Mouse (Mus musculus): Measurements from ENCODE around the gene Copz2. TPM values are rescaled to one million over a fixed set of nuclear protein-coding genes. Genes with fewer than 3 reads are reported as not detected.

Gene Copz2
- polyA plus RNA-seq, 1 experiment from 2014 or later, result 14.7 TPM

DNA sequence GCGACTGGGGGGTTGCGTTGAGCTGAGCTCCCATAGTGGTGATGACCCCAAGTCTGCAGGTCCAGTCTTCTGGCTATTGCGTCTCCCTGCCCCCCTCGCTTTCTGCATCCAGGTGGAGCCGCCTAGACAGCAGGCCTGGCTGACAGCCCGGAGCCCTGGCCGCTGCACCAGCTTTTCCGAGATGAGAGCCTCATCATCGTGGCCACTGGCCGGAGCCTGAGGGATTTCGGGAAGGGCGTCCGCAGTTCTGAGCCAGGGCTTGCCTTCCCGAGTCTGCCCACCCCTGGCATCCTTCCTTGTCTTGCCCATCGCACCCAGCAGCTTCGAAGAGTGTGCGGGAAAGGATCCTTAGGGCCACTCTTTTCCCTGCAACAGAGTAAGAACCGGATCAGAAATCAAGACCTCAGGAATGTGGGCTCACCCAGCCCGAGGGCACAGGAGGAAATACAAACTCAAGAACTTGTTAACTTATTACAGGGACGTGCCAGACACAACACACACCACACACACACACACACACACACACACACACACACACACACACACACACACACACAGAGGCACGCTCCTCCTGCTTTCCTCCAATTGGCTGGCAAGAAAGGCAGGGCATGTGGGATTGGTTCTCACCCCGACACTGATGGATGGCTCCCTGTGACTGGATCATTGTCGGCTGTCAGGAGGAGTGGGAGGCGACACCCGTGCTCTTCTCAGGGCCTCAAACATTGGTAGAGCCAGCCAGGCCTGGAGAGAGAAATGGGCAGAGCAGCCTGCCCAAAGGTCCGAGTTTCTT lies 13.7 kb downstream of the Copz2 start:
- Histone ChIP-seq H3K36me3 (ENCODE audit: control insufficient read depth, insufficient read depth, low read length) (no peaks in the 10 kb centered on the region), H3K9ac (ENCODE audit: low read length) (peak overlapping the region; percentile 43; the same call in 1 of the 2 replicates), H3K27ac (ENCODE audit: low read depth, low read length) (no peak overlapping the region), H3K4me2 (ENCODE audit: low read length) (peak overlapping the region; percentile 38), H3K9me3 (replicated peaks; ENCODE audit: control insufficient read depth, low read length) (no peaks in the 10 kb centered on the region), H3K4me1 (ENCODE audit: control insufficient read depth, insufficient read depth, low read length) (peaks cover 13% of the 10 kb centered on the region), H3K4me3 (ENCODE audit: low read depth, low read length) (no peak overlapping the region), H3K27me3 (replicated peaks; ENCODE audit: control insufficient read depth, insufficient read depth, low read length) (no peaks in the 10 kb centered on the region)
- DNase-seq (ENCODE audit: low spot score), result peak; percentile 82
- 19% methylated on average over 23 of the region's 26 CpGs for WGBS
- peak; percentile 43; the same call in 1 of the 2 replicates for ATAC-seq

DNA sequence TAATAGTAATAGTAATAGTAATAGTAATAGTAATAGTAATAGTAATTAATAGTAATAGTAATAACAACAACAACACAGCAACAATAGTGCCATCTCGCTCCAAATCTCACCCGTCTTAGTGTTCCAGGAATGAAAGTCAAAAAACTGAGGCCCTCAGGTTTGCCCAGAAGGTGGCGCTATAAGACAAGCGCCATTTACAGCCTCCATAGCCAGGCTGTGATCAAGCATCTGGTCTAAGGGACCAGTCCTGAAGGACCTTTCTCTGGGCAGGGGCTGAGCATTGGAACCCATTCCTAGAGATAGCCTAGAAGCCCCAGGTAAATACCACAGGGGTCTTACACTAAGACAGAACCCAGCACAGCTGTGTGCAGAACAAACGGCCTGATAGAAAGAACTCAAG lies 17.5 kb downstream of the Copz2 start:
- ATAC-seq, result peak; percentile 69
- no peaks in the 10 kb centered on the region for H3K27me3 ChIP-seq (replicated peaks; ENCODE audit: control insufficient read depth, insufficient read depth, low read length)
- peaks cover 10% of the 10 kb centered on the region for H3K4me1 ChIP-seq (ENCODE audit: control insufficient read depth, insufficient read depth, low read length)
- no peak overlapping the region for H3K4me2 ChIP-seq (ENCODE audit: low read length)
- WGBS, result 7% methylated on average over 5 of the region's 5 CpGs
- peak overlapping the region; percentile 48 for H3K27ac ChIP-seq (ENCODE audit: low read depth, low read length)
- no peak overlapping the region for H3K4me3 ChIP-seq (ENCODE audit: low read depth, low read length)
- H3K36me3 ChIP-seq (ENCODE audit: control insufficient read depth, insufficient read depth, low read length), result no peaks in the 10 kb centered on the region
- no peaks in the 10 kb centered on the region for H3K9me3 ChIP-seq (replicated peaks; ENCODE audit: control insufficient read depth, low read length)
- DNase-seq (ENCODE audit: low spot score), result peak; percentile 89
- 0 out of 2 replicates have a peak overlapping the region, but pooled peaks have one; percentile 32 for H3K9ac ChIP-seq (ENCODE audit: low read length)

DNA sequence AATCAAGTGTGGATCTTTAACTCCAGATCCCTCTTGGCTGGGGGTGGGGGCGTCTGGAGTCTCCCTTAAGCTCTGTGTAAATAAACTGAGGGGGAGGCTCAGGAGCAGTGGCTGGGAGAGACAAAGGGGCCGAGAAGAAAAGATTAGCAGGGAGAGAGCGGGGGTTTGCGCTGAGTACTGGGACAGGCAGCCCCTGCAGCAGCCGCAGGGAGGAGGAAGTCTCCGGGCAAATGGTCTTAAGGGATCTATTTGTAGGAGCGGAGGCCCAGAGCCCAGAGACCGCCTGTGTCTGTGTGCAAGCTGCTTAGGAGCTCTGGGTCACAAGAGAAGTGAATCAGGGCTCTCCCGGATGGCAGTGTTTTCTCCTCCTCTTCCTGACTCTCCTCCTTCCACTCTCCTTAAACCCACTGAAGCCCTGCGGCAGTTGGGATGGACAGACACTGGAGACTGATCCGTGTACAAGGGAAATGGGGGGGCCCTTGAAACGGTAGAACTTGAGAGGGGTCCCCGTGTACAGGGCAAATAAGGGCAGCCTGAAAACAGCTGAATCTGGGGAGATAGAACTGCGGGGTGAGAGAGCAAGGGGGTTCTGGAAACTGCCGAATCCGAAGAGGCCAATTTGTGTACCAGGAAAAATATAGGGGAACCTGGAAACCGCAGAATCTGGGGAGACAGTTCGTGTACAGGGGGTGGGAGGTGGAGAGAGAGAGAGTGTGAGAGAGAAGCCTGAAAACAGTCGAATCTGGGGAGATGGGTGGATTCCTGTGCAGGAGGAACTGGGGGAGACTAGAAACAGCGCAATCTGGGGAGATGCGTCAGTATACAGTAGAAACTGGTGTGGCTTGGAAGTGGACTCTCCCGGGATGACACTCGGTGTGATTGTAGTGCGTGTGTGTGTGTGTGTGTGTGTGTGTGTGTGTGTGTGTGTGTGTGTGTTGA lies 23.0 kb downstream of the Copz2 start:
- H3K27me3 ChIP-seq (replicated peaks; ENCODE audit: control insufficient read depth, insufficient read depth, low read length), result no peaks in the 10 kb centered on the region
- H3K36me3 ChIP-seq (ENCODE audit: control insufficient read depth, insufficient read depth, low read length), result no peaks in the 10 kb centered on the region
- DNase-seq (ENCODE audit: low spot score), result peak; percentile 77
- peak overlapping the region; percentile 100 for H3K27ac ChIP-seq (ENCODE audit: low read depth, low read length)
- peak; percentile 16; the same call in 1 of the 2 replicates for ATAC-seq
- WGBS, result 4% methylated on average over 24 of the region's 24 CpGs
- peak overlapping the region; percentile 52 for H3K9ac ChIP-seq (ENCODE audit: low read length)
- no peaks in the 10 kb centered on the region for H3K9me3 ChIP-seq (replicated peaks; ENCODE audit: control insufficient read depth, low read length)
- no peak overlapping the region for H3K4me3 ChIP-seq (ENCODE audit: low read depth, low read length)
- peak overlapping the region; percentile 30 for H3K4me2 ChIP-seq (ENCODE audit: low read length)
- peaks cover 45% of the 10 kb centered on the region for H3K4me1 ChIP-seq (ENCODE audit: control insufficient read depth, insufficient read depth, low read length)

DNA sequence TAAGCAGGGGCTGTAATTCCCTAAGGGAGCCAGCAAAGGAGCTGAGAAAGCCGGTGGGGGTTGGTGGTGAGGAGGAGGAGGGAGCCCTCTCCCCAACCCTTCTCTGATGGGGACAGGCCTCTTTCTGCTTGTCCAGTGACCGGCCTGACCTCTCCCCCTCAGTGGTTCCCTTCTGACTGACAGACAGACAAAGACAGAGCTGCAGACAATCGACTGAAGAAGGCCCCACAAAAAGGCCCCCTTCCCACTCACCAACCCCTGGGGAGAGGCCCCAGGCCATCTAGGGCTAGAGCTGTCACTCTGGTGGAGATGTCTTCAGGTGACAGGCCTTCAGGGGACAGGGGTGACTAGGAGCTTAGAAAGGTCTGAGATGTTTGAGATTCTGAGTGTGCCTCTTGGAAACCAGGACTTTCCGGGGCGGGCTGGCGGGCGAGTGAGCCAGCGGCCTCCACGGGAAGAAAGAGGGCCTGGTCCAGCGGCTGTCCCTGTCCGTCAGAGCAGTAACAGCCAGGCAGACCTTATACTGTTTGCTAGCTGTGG lies 24.0 kb downstream of the Copz2 start:
- peaks cover 47% of the 10 kb centered on the region for H3K4me1 ChIP-seq (ENCODE audit: control insufficient read depth, insufficient read depth, low read length)
- whole genome bisulfite sequencing, result 8% methylated on average over 11 of the region's 11 CpGs
- no peak overlapping the region for H3K4me3 ChIP-seq (ENCODE audit: low read depth, low read length)
- no peaks in the 10 kb centered on the region for H3K27me3 ChIP-seq (replicated peaks; ENCODE audit: control insufficient read depth, insufficient read depth, low read length)
- ATAC-seq, result no peak
- peak overlapping the region; percentile 30; the same call in 1 of the 2 replicates for H3K4me2 ChIP-seq (ENCODE audit: low read length)
- H3K36me3 ChIP-seq (ENCODE audit: control insufficient read depth, insufficient read depth, low read length), result no peaks in the 10 kb centered on the region
- no peaks in the 10 kb centered on the region for H3K9me3 ChIP-seq (replicated peaks; ENCODE audit: control insufficient read depth, low read length)
- H3K27ac ChIP-seq (ENCODE audit: low read depth, low read length), result peak overlapping the region; percentile 100
- peak overlapping the region; percentile 52 for H3K9ac ChIP-seq (ENCODE audit: low read length)
- peak; percentile 48 for DNase-seq (ENCODE audit: low spot score)

DNA sequence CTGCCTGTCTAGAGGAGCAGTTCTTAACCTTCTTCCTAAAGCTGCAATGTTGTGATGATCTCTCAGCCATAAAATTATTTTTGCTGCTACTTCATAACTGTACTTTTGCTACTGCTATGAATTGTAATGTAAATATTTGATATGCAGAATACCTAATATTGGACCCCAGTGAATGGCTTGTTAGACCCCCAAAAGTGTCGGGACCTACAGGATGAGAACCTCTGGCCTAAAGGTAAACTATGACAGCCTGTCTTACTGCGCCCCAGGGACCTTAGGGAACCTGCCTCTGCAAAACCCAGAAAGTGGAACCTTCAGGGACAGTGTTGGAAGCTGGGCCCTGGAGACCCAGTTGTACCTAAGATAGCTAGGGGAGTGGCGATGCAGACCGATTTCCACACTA lies 25.6 kb downstream of the Copz2 start:
- WGBS, result 9% methylated on average over 4 of the region's 4 CpGs
- Histone ChIP-seq H3K4me3 (ENCODE audit: low read depth, low read length) (no peak overlapping the region), H3K4me1 (ENCODE audit: control insufficient read depth, insufficient read depth, low read length) (peaks cover 57% of the 10 kb centered on the region), H3K9me3 (replicated peaks; ENCODE audit: control insufficient read depth, low read length) (no peaks in the 10 kb centered on the region), H3K27ac (ENCODE audit: low read depth, low read length) (peak overlapping the region; percentile 100), H3K4me2 (ENCODE audit: low read length) (peak overlapping the region; percentile 53), H3K36me3 (ENCODE audit: control insufficient read depth, insufficient read depth, low read length) (no peaks in the 10 kb centered on the region), H3K9ac (ENCODE audit: low read length) (peak overlapping the region; percentile 70), H3K27me3 (replicated peaks; ENCODE audit: control insufficient read depth, insufficient read depth, low read length) (no peaks in the 10 kb centered on the region)
- no peak for ATAC-seq
- DNase-seq (ENCODE audit: low spot score), result no peak

DNA sequence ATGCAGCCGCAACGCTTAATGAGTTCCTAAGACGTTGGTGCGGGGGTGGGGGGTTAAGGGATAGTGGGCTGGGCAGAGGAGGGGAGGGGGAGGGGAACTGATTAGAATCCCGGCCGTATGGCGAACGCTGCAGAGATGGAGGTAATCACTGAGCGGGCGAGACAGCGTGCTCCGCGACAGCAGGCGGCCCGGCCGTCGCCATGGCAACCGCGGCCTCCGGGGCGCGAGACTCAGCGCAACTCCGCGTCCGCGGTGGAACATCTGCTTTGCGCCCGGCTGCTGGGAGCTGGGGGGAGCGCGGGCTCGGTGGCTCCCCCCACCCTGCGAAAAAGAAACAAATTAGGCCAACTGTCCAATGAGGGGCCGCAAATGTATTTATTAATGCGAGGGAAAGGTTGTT lies 26.1 kb downstream of the Copz2 start:
- H3K4me3 ChIP-seq (ENCODE audit: low read depth, low read length), result peak overlapping the region; percentile 18; the same call in 1 of the 2 replicates
- ATAC-seq (peak; percentile 92), DNase-seq (ENCODE audit: low spot score) (peak; percentile 97)
- WGBS, result 0% methylated on average over 35 of the region's 35 CpGs
- H3K9ac ChIP-seq (ENCODE audit: low read length), result peak overlapping the region; percentile 70
- H3K4me1 ChIP-seq (ENCODE audit: control insufficient read depth, insufficient read depth, low read length), result peaks cover 57% of the 10 kb centered on the region
- no peaks in the 10 kb centered on the region for H3K36me3 ChIP-seq (ENCODE audit: control insufficient read depth, insufficient read depth, low read length)
- peak overlapping the region; percentile 100 for H3K27ac ChIP-seq (ENCODE audit: low read depth, low read length)
- H3K4me2 ChIP-seq (ENCODE audit: low read length), result peak overlapping the region; percentile 53
- H3K9me3 ChIP-seq (replicated peaks; ENCODE audit: control insufficient read depth, low read length), result no peaks in the 10 kb centered on the region
- H3K27me3 ChIP-seq (replicated peaks; ENCODE audit: control insufficient read depth, insufficient read depth, low read length), result no peaks in the 10 kb centered on the region

DNA sequence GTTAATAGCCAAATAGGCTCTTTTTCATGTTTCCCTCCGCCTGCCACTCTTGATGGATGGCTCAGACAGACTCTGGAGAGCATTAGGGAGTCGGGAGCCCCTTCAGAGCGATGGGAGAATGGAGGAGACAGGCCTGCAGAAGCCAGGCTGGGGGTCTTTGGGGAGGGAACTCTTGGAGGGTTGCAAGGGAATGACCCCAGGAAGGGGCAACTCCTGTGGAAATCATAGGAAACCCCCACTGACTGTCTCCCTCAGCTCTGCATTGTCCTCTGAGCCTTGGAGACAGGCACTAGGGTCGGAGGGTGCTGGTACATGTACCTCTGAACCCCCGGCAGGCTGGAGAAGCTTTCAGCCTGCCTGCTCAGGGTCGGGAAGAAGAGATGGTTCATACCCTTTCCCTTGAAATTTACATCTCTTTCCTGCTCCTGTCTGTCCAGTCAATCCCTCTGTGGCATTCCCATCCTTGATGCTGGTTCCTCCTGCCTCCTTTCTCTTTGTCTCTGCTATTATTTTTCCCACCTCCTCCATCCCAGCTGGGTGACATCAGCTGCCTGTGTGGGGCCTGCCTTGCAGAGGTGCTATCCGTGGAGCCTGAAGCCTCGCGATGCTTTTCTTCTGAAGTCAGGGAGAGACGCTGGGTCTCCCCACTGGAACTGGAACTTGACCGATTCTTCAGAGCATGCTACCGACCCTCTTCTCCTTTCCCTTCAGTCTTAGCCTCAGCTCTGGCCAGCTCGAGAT lies 26.8 kb downstream of the Copz2 start:
- Histone ChIP-seq H3K27ac (ENCODE audit: low read depth, low read length) (peak overlapping the region; percentile 100), H3K4me1 (ENCODE audit: control insufficient read depth, insufficient read depth, low read length) (peaks cover 57% of the 10 kb centered on the region), H3K9ac (ENCODE audit: low read length) (peak overlapping the region; percentile 70), H3K4me2 (ENCODE audit: low read length) (peak overlapping the region; percentile 53), H3K27me3 (replicated peaks; ENCODE audit: control insufficient read depth, insufficient read depth, low read length) (no peaks in the 10 kb centered on the region), H3K4me3 (ENCODE audit: low read depth, low read length) (0 out of 2 replicates have a peak overlapping the region, but pooled peaks have one; percentile 13), H3K36me3 (ENCODE audit: control insufficient read depth, insufficient read depth, low read length) (no peaks in the 10 kb centered on the region), H3K9me3 (replicated peaks; ENCODE audit: control insufficient read depth, low read length) (no peaks in the 10 kb centered on the region)
- WGBS, result under 1% methylated on average over 13 of the region's 13 CpGs
- DNase-seq (ENCODE audit: low spot score) (peak; percentile 78), ATAC-seq (peak; percentile 81)

DNA sequence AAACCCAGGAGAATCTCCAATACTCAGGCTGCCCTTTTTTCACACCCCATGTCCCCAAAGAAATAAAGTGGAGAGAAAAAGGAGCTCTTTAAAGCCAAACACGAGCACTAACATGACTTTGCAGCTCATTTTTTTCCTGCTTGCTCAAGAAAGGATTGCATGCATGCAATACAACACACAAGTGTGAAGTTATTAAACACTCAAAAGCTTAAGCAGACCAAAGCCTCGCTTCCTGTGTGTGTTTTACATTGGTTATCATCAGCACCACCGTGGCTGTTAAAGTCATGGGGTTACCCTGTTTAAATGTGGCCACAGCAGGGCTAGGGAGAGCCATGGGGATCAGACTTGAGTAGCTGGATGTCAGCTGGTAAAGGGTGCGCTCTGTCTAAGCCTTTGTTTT lies 27.4 kb downstream of the Copz2 start:
- WGBS, result 43% methylated on average over 4 of the region's 4 CpGs

More for the DNA sequence above, 27.4 kb downstream of the Copz2 start:
- ATAC-seq (no peak), DNase-seq (ENCODE audit: low spot score) (no peak)
- Histone ChIP-seq H3K9ac (ENCODE audit: low read length) (peak overlapping the region; percentile 70), H3K27ac (ENCODE audit: low read depth, low read length) (peak overlapping the region; percentile 100), H3K27me3 (replicated peaks; ENCODE audit: control insufficient read depth, insufficient read depth, low read length) (no peaks in the 10 kb centered on the region), H3K9me3 (replicated peaks; ENCODE audit: control insufficient read depth, low read length) (no peaks in the 10 kb centered on the region), H3K4me2 (ENCODE audit: low read length) (peak overlapping the region; percentile 53), H3K4me1 (ENCODE audit: control insufficient read depth, insufficient read depth, low read length) (peaks cover 57% of the 10 kb centered on the region), H3K4me3 (ENCODE audit: low read depth, low read length) (no peak overlapping the region), H3K36me3 (ENCODE audit: control insufficient read depth, insufficient read depth, low read length) (no peaks in the 10 kb centered on the region)

Data from forebrain, embryonic 14.5 days (tissue).